Mouse (Mus musculus) heart, adult 2 months (tissue): ENCODE data around the gene Afdn.

Experiments used
- CTCF ChIP-seq: fragments of 200-600 bp; IDR thresholded peaks from 2 replicates; pipeline ENCODE4 v1.8.1; 2022; ENCODE audit warnings: antibody characterized with exemption, mild to moderate bottlenecking, moderate library complexity
- POLR2A ChIP-seq: fragments of 200-500 bp; IDR thresholded peaks from 2 replicates; pipeline ENCODE4 v1.6.1; 2011; ENCODE audit warnings: mild to moderate bottlenecking, low read depth, low read length, control low read depth; ENCODE audit not compliant: insufficient read depth

- TF ChIP-seq POLR2A (no peak), CTCF (no peak)
Observed at GRCm38 (mm10) chr17:13712518-13712917, 47.8 kb upstream of the Afdn start.
